ENCODE assay signal across 9 mouse cellular contexts in genomic region chr2:70823434-70823833, GRCm38 (mm10). TPM values are rescaled to one million over a fixed set of nuclear protein-coding genes. Genes with fewer than 3 reads are reported as not detected.
DNase-seq lines count a peak whose midpoint lies in the region; ATAC-seq and TF ChIP-seq lines count a peak whose summit lies in the region.
"Had no signal": no experiment of that assay in that cellular context is flagged by ENCODE, and none has a peak within 500 bp of the region (broad histone marks: within the 10 kb centered on the region; RNA-seq: fewer than 3 reads in every experiment).

No protein-coding gene starts in this region.

- no peak for DNase-seq in gastrocnemius, adult 2 months
- no peak for DNase-seq in gastrocnemius, postnatal 10 days
- no peak for DNase-seq in hindbrain, embryonic 10.5 days (ENCODE audit: low spot score)
- no peak for DNase-seq in spleen, postnatal 14 days (ENCODE audit: low spot score in 2 of 2)
- no peak for DNase-seq in left cerebral cortex, postnatal 14 days (ENCODE audit: low spot score in 2 of 2)
- DNase-seq in cerebellum, postnatal 36 days = no peak
- DNase-seq: B cell, adult 2 months had no signal

- TF ChIP-seq CTCF in gastrocnemius, adult 2 months (IDR thresholded peaks at IDR 0.05) = no peak
- TF ChIP-seq CTCF in ES-Bruce4 (IDR thresholded peaks at IDR 0.05; ENCODE audit: low read depth, low read length) = no peak

- H3K36me3 ChIP-seq in ES-Bruce4 (ENCODE audit: control insufficient read depth, insufficient read depth, low read length, poor library complexity, severe bottlenecking) = no peaks in the 10 kb centered on the region
- no peaks in the 10 kb centered on the region for H3K36me3 ChIP-seq in hindbrain, embryonic 10.5 days
- H3K36me3 ChIP-seq in liver, embryonic 16.5 days (ENCODE audit: control insufficient read depth, insufficient read depth) = no peaks in the 10 kb centered on the region

- no peak for TF ChIP-seq EP300 in ES-Bruce4 (IDR thresholded peaks at IDR 0.05; ENCODE audit: insufficient read depth, low read depth, low read length)

- no peak for TF ChIP-seq POLR2A in ES-Bruce4 (IDR thresholded peaks at IDR 0.05; ENCODE audit: insufficient read depth, low read length)

- WGBS in hindbrain, embryonic 10.5 days = 58% methylated on average over 5 of the region's 5 CpGs
- 10% methylated on average over 5 of the region's 5 CpGs for WGBS in liver, embryonic 16.5 days (ENCODE audit: insufficient replicate concordance)

- peak overlapping the region; percentile 96 for H3K4me3 ChIP-seq in gastrocnemius, adult 2 months
- H3K4me3 ChIP-seq in ES-Bruce4 (ENCODE audit: low read depth, low read length) = no peak overlapping the region
- peak overlapping the region; percentile 93 for H3K4me3 ChIP-seq in hindbrain, embryonic 10.5 days
- H3K4me3 ChIP-seq in liver, embryonic 16.5 days (ENCODE audit: low read depth, low read length) = peak overlapping the region; percentile 96

- no peaks in the 10 kb centered on the region for H3K9me3 ChIP-seq in ES-Bruce4 (replicated peaks; ENCODE audit: control insufficient read depth, insufficient read depth, low read length, poor library complexity, severe bottlenecking)
- no peaks in the 10 kb centered on the region for H3K9me3 ChIP-seq in hindbrain, embryonic 10.5 days
- no peaks in the 10 kb centered on the region for H3K9me3 ChIP-seq in liver, embryonic 16.5 days (replicated peaks; ENCODE audit: control insufficient read depth, low read length)

- intact Hi-C loops in gastrocnemius, adult 2 months (cut with DNase I) = loop anchor here (5.0 kb wide), 1 partner anchor 121 kb away; no protein-coding TSS in a partner anchor
- intact Hi-C loops in left cerebral cortex, postnatal 14 days (cut with DNase I) = loop anchor here (5.0 kb wide), 1 partner anchor 96 kb away; no protein-coding TSS in a partner anchor

- H3K4me2 ChIP-seq in liver, embryonic 16.5 days (ENCODE audit: low read depth, low read length) = peak overlapping the region; percentile 68

- H3K27ac ChIP-seq in gastrocnemius, adult 2 months = no peak overlapping the region
- H3K27ac ChIP-seq in ES-Bruce4 (ENCODE audit: insufficient read depth, low read length) = no peak overlapping the region
- H3K27ac ChIP-seq in hindbrain, embryonic 10.5 days = no peak overlapping the region
- H3K27ac ChIP-seq in liver, embryonic 16.5 days (ENCODE audit: low read length) = 0 out of 2 replicates have a peak overlapping the region, but pooled peaks have one; percentile 36

- H3K27me3 ChIP-seq in ES-Bruce4 (ENCODE audit: control insufficient read depth, insufficient read depth, low read length, poor library complexity, severe bottlenecking) = no peaks in the 10 kb centered on the region
- H3K27me3 ChIP-seq in hindbrain, embryonic 10.5 days (ENCODE audit: insufficient read depth, poor library complexity, severe bottlenecking) = no peaks in the 10 kb centered on the region
- H3K27me3 ChIP-seq in liver, embryonic 16.5 days (ENCODE audit: control insufficient read depth, insufficient read depth, low read depth, low read length) = no peaks in the 10 kb centered on the region

- peaks cover 1% of the 10 kb centered on the region for H3K4me1 ChIP-seq in ES-Bruce4 (ENCODE audit: control insufficient read depth, insufficient read depth, low read length)
- H3K4me1 ChIP-seq in hindbrain, embryonic 10.5 days (replicated peaks) = peaks cover 23% of the 10 kb centered on the region
- H3K4me1 ChIP-seq in liver, embryonic 16.5 days (ENCODE audit: control insufficient read depth, low read depth, low read length) = peaks cover 21% of the 10 kb centered on the region

- no peak for ATAC-seq in liver, embryonic 16.5 days (ENCODE audit: low read depth)

- peak overlapping the region; percentile 100; the same call in 1 of the 2 replicates for H3K9ac ChIP-seq in ES-Bruce4 (ENCODE audit: low read depth, poor library complexity, severe bottlenecking)
- H3K9ac ChIP-seq in liver, embryonic 16.5 days (ENCODE audit: low read depth, low read length) = peak overlapping the region; percentile 48

RNA-seq across cellular contexts. Expression of gene Tlk1, which starts 2.1 kb away (rescaled TPM):
- total RNA-seq in gastrocnemius, adult 2 months (2021) = 10 to 100 TPM; 39.1 to 46.5 TPM
- 10 to 100 TPM; 43.1 to 46.2 TPM for total RNA-seq in gastrocnemius, postnatal 10 days (2021)
- polyA plus RNA-seq in ES-Bruce4 (2011; ENCODE audit: insufficient read depth, insufficient read length, low read depth, missing spikeins) = 83.4 and 89.0 TPM in 2 replicates
- polyA plus RNA-seq in hindbrain, embryonic 10.5 days (2016; fragmentation: Nextera tagmentation; extraction: Ambion mirVana) = 19.1 and 27.5 TPM in 2 replicates
- 16.5 and 17.9 TPM in 2 replicates for polyA plus RNA-seq in liver, embryonic 16.5 days (2015; fragmentation: Nextera tagmentation; extraction: Ambion mirVana)
- 100 to 1,000 TPM in 1 of 2 experiments, 10 to 100 TPM in 1; 93.3 to 101 TPM for total RNA-seq in left cerebral cortex, postnatal 14 days (2021)
